Mouse (Mus musculus): ENCODE data around the gene Hexa. TPM values are rescaled to one million over a fixed set of nuclear protein-coding genes. Genes with fewer than 3 reads are reported as not detected.

Hexa gene
- total RNA-seq (2021): 10 to 100 TPM; 54.7 to 62.1 TPM
- long read RNA-seq, transcript Hexa-201 (14 exons, 1,996 nt): major isoform, 63 of 74 reads
- long read RNA-seq, partial matches to known transcripts: 4 of 74 reads
- long read RNA-seq, other reads (novel, unspliced or antisense): 7 of 74 reads

- DNase-seq (ENCODE audit: low spot score in 2 of 2): peak; percentile 78 to 83
Observed at GRCm38 (mm10) chr9:59539441-59540137, at the start of gene Hexa, which contains the start of gene Tmem202. TSS of gene Hexa (plus strand) at chr9:59539540. TSS of gene Tmem202 (minus strand) at chr9:59539847.

GRCm38 (mm10) chr9:59508146-59508545 lies 31.2 kb upstream of the Hexa start:
- DNase-seq (ENCODE audit: low spot score in 2 of 2): no peak

GRCm38 (mm10) chr9:59512381-59512780 lies 27.0 kb upstream of the Hexa start:
- DNase-seq (ENCODE audit: low spot score in 2 of 2): no peak

- DNase-seq (ENCODE audit: low spot score in 2 of 2): no peak
Observed at GRCm38 (mm10) chr9:59515069-59515468, 24.3 kb upstream of the Hexa start.

GRCm38 (mm10) chr9:59517127-59517526 lies 22.2 kb upstream of the Hexa start:
- DNase-seq (ENCODE audit: low spot score in 2 of 2): no peak

GRCm38 (mm10) chr9:59518976-59519375 lies 20.4 kb upstream of the Hexa start:
- DNase-seq (ENCODE audit: low spot score in 2 of 2): no peak

- no peak for DNase-seq (ENCODE audit: low spot score in 2 of 2)
Observed at GRCm38 (mm10) chr9:59519396-59519795, 19.9 kb upstream of the Hexa start.

- no peak for DNase-seq (ENCODE audit: low spot score in 2 of 2)
Observed at GRCm38 (mm10) chr9:59522906-59523305, 16.4 kb upstream of the Hexa start.

GRCm38 (mm10) chr9:59526727-59527126 lies 12.6 kb upstream of the Hexa start:
- no peak for DNase-seq (ENCODE audit: low spot score in 2 of 2)

- no peak for DNase-seq (ENCODE audit: low spot score in 2 of 2)
Observed at GRCm38 (mm10) chr9:59527580-59527979, 11.8 kb upstream of the Hexa start.

GRCm38 (mm10) chr9:59528274-59528673 lies 11.1 kb upstream of the Hexa start:
- DNase-seq (ENCODE audit: low spot score in 2 of 2): no peak

- DNase-seq (ENCODE audit: low spot score in 2 of 2): no peak
Observed at GRCm38 (mm10) chr9:59531645-59532044, 7.7 kb upstream of the Hexa start.

- no peak for DNase-seq (ENCODE audit: low spot score in 2 of 2)
Observed at GRCm38 (mm10) chr9:59533422-59533821, 5.9 kb upstream of the Hexa start.

GRCm38 (mm10) chr9:59533889-59534288 lies 5.5 kb upstream of the Hexa start:
- no peak for DNase-seq (ENCODE audit: low spot score in 2 of 2)

GRCm38 (mm10) chr9:59537651-59538050 lies 1.7 kb upstream of the Hexa start:
- DNase-seq (ENCODE audit: low spot score in 2 of 2): no peak

- no peak for DNase-seq (ENCODE audit: low spot score in 2 of 2)
Observed at GRCm38 (mm10) chr9:59541617-59542016, 2.3 kb downstream of the Hexa start.

- no peak for DNase-seq (ENCODE audit: low spot score in 2 of 2)
Observed at GRCm38 (mm10) chr9:59542766-59543324, 3.5 kb downstream of the Hexa start.

GRCm38 (mm10) chr9:59544739-59545138 lies 5.4 kb downstream of the Hexa start:
- DNase-seq (ENCODE audit: low spot score in 2 of 2): no peak

GRCm38 (mm10) chr9:59547869-59548268 lies 8.5 kb downstream of the Hexa start:
- no peak for DNase-seq (ENCODE audit: low spot score in 2 of 2)

GRCm38 (mm10) chr9:59548961-59549487 lies 9.7 kb downstream of the Hexa start:
- DNase-seq (ENCODE audit: low spot score in 2 of 2): no peak

GRCm38 (mm10) chr9:59550077-59550476 lies 10.7 kb downstream of the Hexa start:
- DNase-seq (ENCODE audit: low spot score in 2 of 2): peak; percentile 30 to 41

- DNase-seq (ENCODE audit: low spot score in 2 of 2): no peak
Observed at GRCm38 (mm10) chr9:59551017-59551416, 11.7 kb downstream of the Hexa start.

Measured in layer of hippocampus, adult 18-20 months (tissue).